Mouse (Mus musculus) ES-Bruce4 (cell line): ENCODE data around the gene Chst1.

Experiments used
- CTCF ChIP-seq: IDR thresholded peaks from one replicate; pipeline ENCODE4 v1.8.1; 2011; ENCODE audit warnings: low read depth, low read length
- EP300 ChIP-seq: IDR thresholded peaks from 2 replicates; pipeline ENCODE4 v1.6.1; 2011; ENCODE audit warnings: low read depth, low read length; ENCODE audit not compliant: insufficient read depth
- POLR2A ChIP-seq: IDR thresholded peaks from one replicate; pipeline ENCODE4 v1.8.1; 2011; ENCODE audit warnings: low read length; ENCODE audit not compliant: insufficient read depth

- no peak for TF ChIP-seq CTCF
- TF ChIP-seq EP300, result no peak
- no peak for TF ChIP-seq POLR2A
These were observed 21.7 kb upstream of the Chst1 start for GRCm38 (mm10) chr2:92577824-92578223.
